Mouse (Mus musculus) E14TG2a.4 (cell line): ENCODE results near the gene Clstn1.
A peak's percentile ranks its signal among the peaks of the same experiment; 100 is the strongest.

Source experiments
- H3K27me3 ChIP-seq: 2 replicates; pipeline ENCODE4 v1.6.1; 2014; ENCODE audit warnings: low read length, control low read depth; ENCODE audit not compliant: insufficient read depth
- H3K36me3 ChIP-seq: 2 replicates; pipeline ENCODE4 v1.6.1; 2014; ENCODE audit warnings: low read length, control low read depth; ENCODE audit not compliant: insufficient read depth
- H3K4me1 ChIP-seq: replicated peaks from 2 replicates; pipeline ENCODE4 v1.6.1; 2014; ENCODE audit warnings: low read depth, low read length, control low read depth
- H3K4me3 ChIP-seq: replicated peaks from 2 replicates; pipeline ENCODE4 v1.5.1; 2014; ENCODE audit warnings: mild to moderate bottlenecking, low read length
- H3K9me3 ChIP-seq: 2 replicates; pipeline ENCODE4 v1.6.1; 2014; ENCODE audit warnings: low read length, control low read depth
- CTCF ChIP-seq: conservative IDR thresholded peaks from 2 replicates; pipeline ENCODE4 v1.5.1; 2014; ENCODE audit warnings: low read length
- NANOG ChIP-seq: IDR thresholded peaks from 2 replicates; pipeline ENCODE4 v1.6.1; 2014; ENCODE audit warnings: borderline replicate concordance, low read length, mixed read lengths
- POU5F1 ChIP-seq: IDR thresholded peaks from 2 replicates; pipeline ENCODE4 v1.6.1; 2014; ENCODE audit warnings: low read length, borderline replicate concordance

Clstn1 gene

GRCm38 (mm10) chr4:149640831-149641230 is 54.6 kb downstream of the Clstn1 start:
- TF ChIP-seq POU5F1: no peak
- TF ChIP-seq NANOG: no peak
- no peak for TF ChIP-seq CTCF
- Histone ChIP-seq H3K4me3 (no peak overlapping the region), H3K36me3 (peaks cover 88% of the 10 kb centered on the region), H3K27me3 (no peaks in the 10 kb centered on the region), H3K9me3 (no peaks in the 10 kb centered on the region), H3K4me1 (peaks cover 39% of the 10 kb centered on the region)

GRCm38 (mm10) chr4:149641400-149641799 is 55.1 kb downstream of the Clstn1 start:
- no peak overlapping the region for H3K4me3 ChIP-seq

GRCm38 (mm10) chr4:149641956-149642355 is 55.7 kb downstream of the Clstn1 start:
- H3K36me3 ChIP-seq: peaks cover 88% of the 10 kb centered on the region
- no peak overlapping the region for H3K4me3 ChIP-seq
- H3K4me1 ChIP-seq: peaks cover 48% of the 10 kb centered on the region
- H3K9me3 ChIP-seq: no peaks in the 10 kb centered on the region
- H3K27me3 ChIP-seq: no peaks in the 10 kb centered on the region
- TF ChIP-seq CTCF (no peak), NANOG (no peak), POU5F1 (no peak)

More at GRCm38 (mm10) chr4:149641400-149641799, 55.1 kb downstream of the Clstn1 start:
- no peak for TF ChIP-seq NANOG
- no peak for TF ChIP-seq CTCF
- no peak for TF ChIP-seq POU5F1
- Histone ChIP-seq H3K27me3 (no peaks in the 10 kb centered on the region), H3K9me3 (no peaks in the 10 kb centered on the region), H3K36me3 (peaks cover 88% of the 10 kb centered on the region), H3K4me1 (peaks cover 43% of the 10 kb centered on the region)

- TF ChIP-seq POU5F1: no peak
- no peak for TF ChIP-seq CTCF
- TF ChIP-seq NANOG: no peak
- Histone ChIP-seq H3K4me3 (no peak overlapping the region), H3K36me3 (peaks cover 64% of the 10 kb centered on the region), H3K4me1 (peaks cover 74% of the 10 kb centered on the region), H3K9me3 (no peaks in the 10 kb centered on the region), H3K27me3 (no peaks in the 10 kb centered on the region)
These were observed 59.5 kb downstream of the Clstn1 start for GRCm38 (mm10) chr4:149645761-149646160.

- TF ChIP-seq CTCF (no peak), POU5F1 (no peak), NANOG (no peak)
- peaks cover 46% of the 10 kb centered on the region for H3K36me3 ChIP-seq
- peak overlapping the region; percentile 26 for H3K4me3 ChIP-seq
- H3K4me1 ChIP-seq: peaks cover 66% of the 10 kb centered on the region
- H3K9me3 ChIP-seq: no peaks in the 10 kb centered on the region
- no peaks in the 10 kb centered on the region for H3K27me3 ChIP-seq
These were observed 62.0 kb downstream of the Clstn1 start for GRCm38 (mm10) chr4:149648031-149648805.

GRCm38 (mm10) chr4:149650493-149651193 is 64.4 kb downstream of the Clstn1 start:
- Histone ChIP-seq H3K9me3 (no peaks in the 10 kb centered on the region), H3K4me1 (peaks cover 69% of the 10 kb centered on the region), H3K27me3 (peaks cover 8% of the 10 kb centered on the region), H3K4me3 (no peak overlapping the region), H3K36me3 (peaks cover 32% of the 10 kb centered on the region)
- TF ChIP-seq NANOG (no peak), CTCF (peak; percentile 79), POU5F1 (no peak)

GRCm38 (mm10) chr4:149654232-149654631 is 68.0 kb downstream of the Clstn1 start:
- TF ChIP-seq POU5F1 (no peak), CTCF (peak; percentile 72)
- Histone ChIP-seq H3K4me1 (peaks cover 67% of the 10 kb centered on the region), H3K4me3 (no peak overlapping the region), H3K9me3 (no peaks in the 10 kb centered on the region), H3K27me3 (peaks cover 32% of the 10 kb centered on the region), H3K36me3 (peaks cover 11% of the 10 kb centered on the region)

GRCm38 (mm10) chr4:149657858-149658416 is 71.7 kb downstream of the Clstn1 start:
- Histone ChIP-seq H3K27me3 (peaks cover 41% of the 10 kb centered on the region), H3K4me3 (no peak overlapping the region), H3K4me1 (peaks cover 71% of the 10 kb centered on the region), H3K9me3 (no peaks in the 10 kb centered on the region), H3K36me3 (peaks cover 7% of the 10 kb centered on the region)
- TF ChIP-seq NANOG (no peak), POU5F1 (no peak), CTCF (no peak)

GRCm38 (mm10) chr4:149659495-149660116 is 73.3 kb downstream of the Clstn1 start:
- Histone ChIP-seq H3K4me1 (peaks cover 63% of the 10 kb centered on the region), H3K27me3 (peaks cover 41% of the 10 kb centered on the region), H3K36me3 (no peaks in the 10 kb centered on the region), H3K4me3 (peak overlapping the region; percentile 64), H3K9me3 (no peaks in the 10 kb centered on the region)
- TF ChIP-seq CTCF (no peak), POU5F1 (no peak), NANOG (no peak)
